Mouse (Mus musculus) kidney, adult 2 months (tissue): ENCODE measurements around the gene Ubash3b. TPM values are rescaled to one million over a fixed set of nuclear protein-coding genes. Genes with fewer than 3 reads are reported as not detected.
A peak's percentile ranks its signal among the peaks of the same experiment; 100 is the strongest.

Experiments used
- DNase-seq: peaks from one replicate; pipeline ENCODE4 v3.0.0; 2021
- H3K27ac ChIP-seq: fragments of 200-500 bp; 2 replicates; pipeline ENCODE4 v1.5.1; 2012; ENCODE audit warnings: low read depth, low read length, control low read depth, inconsistent platforms; ENCODE audit not compliant: insufficient read depth
- H3K27me3 ChIP-seq: fragments of 200-500 bp; replicated peaks from 2 replicates; pipeline ENCODE4 v1.6.1; 2012; ENCODE audit warnings: mild to moderate bottlenecking, moderate library complexity, low read length, inconsistent platforms; ENCODE audit not compliant: control insufficient read depth, insufficient read depth
- H3K36me3 ChIP-seq: fragments of 200-500 bp; 2 replicates; pipeline ENCODE4 v1.6.1; 2012; ENCODE audit warnings: mild to moderate bottlenecking, moderate library complexity, low read length, inconsistent platforms; ENCODE audit not compliant: control insufficient read depth, insufficient read depth
- H3K4me1 ChIP-seq: fragments of 200-500 bp; 2 replicates; pipeline ENCODE4 v1.6.1; 2011; ENCODE audit warnings: low read length; ENCODE audit not compliant: control insufficient read depth, insufficient read depth
- H3K4me3 ChIP-seq: fragments of 200-500 bp; 2 replicates; pipeline ENCODE4 v1.5.1; 2011; ENCODE audit warnings: mild to moderate bottlenecking, low read depth, low read length, control low read depth; ENCODE audit not compliant: insufficient read depth
- CTCF ChIP-seq: fragments of 200-500 bp; conservative IDR thresholded peaks from 2 replicates; pipeline ENCODE4 v1.5.1; 2011; ENCODE audit warnings: low read depth, mild to moderate bottlenecking, control low read depth, low read length, moderate library complexity, mixed read lengths; ENCODE audit not compliant: insufficient read depth, insufficient read length
- POLR2A ChIP-seq: fragments of 200-500 bp; IDR thresholded peaks from one replicate; pipeline ENCODE4 v1.6.1; 2011; ENCODE audit warnings: low read depth, low read length, control low read depth
- WGBS: fragments of 180-500 bp; shearing (Covaris S2); methylation state at CpG from one replicate; pipeline ENCODE4 v1.1.7; 2018; 5-methylcytosine and 5-hydroxymethylcytosine counted together
- polyA plus RNA-seq: library from polyadenylated mRNA; depleted of rRNA; stranded (reverse); fragments of >200 nt; gene quantifications from 2 replicates; pipeline ENCODE4 v1.2.3, GENCODE M21; 2012

Gene Ubash3b
- polyA plus RNA-seq, 1 experiment: 2.3 TPM

DNA sequence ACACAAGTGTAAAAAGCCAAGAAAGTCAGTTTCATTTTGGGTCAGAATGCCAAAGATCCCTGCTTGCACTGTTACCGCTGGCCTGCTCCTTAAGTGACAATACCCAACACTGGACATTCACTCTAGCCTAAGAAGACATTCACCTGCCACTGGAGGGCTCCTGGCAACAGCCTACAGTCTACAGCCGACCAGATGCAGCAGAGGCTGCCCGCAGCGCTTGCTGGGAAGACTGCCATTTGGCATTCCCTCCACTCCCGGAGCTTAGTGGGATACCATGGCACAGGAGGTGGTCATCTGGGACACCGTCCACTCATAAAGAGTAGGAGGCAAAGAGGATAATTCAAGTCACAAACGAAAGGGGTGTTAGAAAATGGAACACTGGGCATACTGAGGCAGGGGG is 12.9 kb downstream of the Ubash3b start:
- 80% methylated on average over 7 of the region's 7 CpGs for WGBS

DNA sequence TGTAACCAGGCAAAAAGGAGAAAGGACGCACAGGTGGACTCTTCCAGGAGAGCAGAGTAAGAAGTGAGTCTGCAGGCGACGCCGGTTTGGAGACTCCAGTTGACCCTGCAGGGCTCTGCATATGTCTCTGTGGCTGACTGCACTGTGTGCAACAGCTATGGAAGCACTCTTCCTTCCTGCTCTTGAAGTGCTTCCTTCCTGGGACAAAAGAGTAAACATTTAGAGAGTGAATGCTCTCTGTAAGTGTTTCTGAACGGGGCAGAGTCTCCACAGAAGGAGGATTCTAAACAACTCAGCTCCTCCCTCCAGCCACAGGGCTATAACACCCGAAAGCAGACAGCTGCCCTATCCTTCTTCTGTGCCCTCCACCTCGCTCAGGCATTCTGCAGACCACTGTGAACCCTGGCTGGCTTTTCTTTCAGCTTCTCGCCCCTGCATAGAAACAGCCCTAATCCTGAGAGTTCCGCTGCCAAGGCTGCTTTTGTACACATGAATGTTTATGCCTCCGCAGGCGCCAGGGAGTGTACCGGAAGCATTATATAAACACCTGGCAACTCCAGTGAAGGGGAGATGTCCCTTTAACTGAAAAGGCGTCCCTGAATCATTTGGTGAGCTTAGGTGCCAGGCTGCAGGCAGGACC is 14.2 kb downstream of the Ubash3b start:
- H3K36me3 ChIP-seq: no peaks in the 10 kb centered on the region
- TF ChIP-seq POLR2A (no peak), CTCF (no peak)
- WGBS: 32% methylated on average over 13 of the region's 13 CpGs
- H3K27ac ChIP-seq: peak overlapping the region; percentile 5; the same call in 1 of the 2 replicates
- H3K4me1 ChIP-seq: 0 out of 2 replicates have a peak, but pooled peaks cover 3% of the 10 kb centered on the region
- peak; percentile 43 for DNase-seq
- no peak overlapping the region for H3K4me3 ChIP-seq
- H3K27me3 ChIP-seq: no peaks in the 10 kb centered on the region

More for the DNA sequence above, 12.9 kb downstream of the Ubash3b start:
- Histone ChIP-seq H3K4me3 (no peak overlapping the region), H3K27me3 (no peaks in the 10 kb centered on the region), H3K4me1 (0 out of 2 replicates have a peak, but pooled peaks cover 3% of the 10 kb centered on the region), H3K36me3 (no peaks in the 10 kb centered on the region), H3K27ac (no peak overlapping the region)
- no peak for TF ChIP-seq CTCF
- no peak for DNase-seq

- WGBS: 88% methylated on average over 15 of the region's 15 CpGs
- Histone ChIP-seq H3K27ac (no peak overlapping the region), H3K36me3 (no peaks in the 10 kb centered on the region)
Measured at GRCm38 (mm10) chr9:41143825-41144224, 17.7 kb downstream of the Ubash3b start.

GRCm38 (mm10) chr9:41143115-41143514 is 18.4 kb downstream of the Ubash3b start:
- no peaks in the 10 kb centered on the region for H3K36me3 ChIP-seq
- H3K27ac ChIP-seq: no peak overlapping the region
- WGBS: 85% methylated on average over 3 of the region's 3 CpGs
- TF ChIP-seq CTCF (no peak), POLR2A (no peak)
- no peak overlapping the region for H3K4me3 ChIP-seq
- H3K4me1 ChIP-seq: 0 out of 2 replicates have a peak, but pooled peaks cover 3% of the 10 kb centered on the region
- H3K27me3 ChIP-seq: no peaks in the 10 kb centered on the region
- no peak for DNase-seq

More at GRCm38 (mm10) chr9:41143825-41144224, 17.7 kb downstream of the Ubash3b start:
- no peaks in the 10 kb centered on the region for H3K27me3 ChIP-seq
- no peak for TF ChIP-seq CTCF
- no peak for TF ChIP-seq POLR2A
- no peak for DNase-seq
- H3K4me3 ChIP-seq: no peak overlapping the region
- H3K4me1 ChIP-seq: 0 out of 2 replicates have a peak, but pooled peaks cover 3% of the 10 kb centered on the region

DNA sequence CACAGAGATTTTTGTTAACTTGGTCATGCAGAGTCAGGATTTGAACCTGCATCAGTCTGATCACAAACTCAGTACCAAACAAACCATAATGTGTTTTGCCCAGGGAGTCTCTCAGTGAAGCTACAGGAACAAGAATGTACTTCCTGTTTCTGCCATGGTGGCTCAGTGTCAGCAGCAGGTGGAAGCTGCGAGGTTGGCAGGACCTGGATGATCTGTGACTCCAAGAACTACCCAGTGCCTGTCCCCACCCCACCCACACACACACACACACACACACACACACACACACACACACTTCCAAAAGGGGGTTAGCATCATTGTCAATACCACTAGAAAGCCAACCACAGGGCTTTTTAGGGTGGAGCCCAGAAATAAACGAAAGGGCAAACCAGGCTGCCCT is 20.5 kb downstream of the Ubash3b start:
- DNase-seq: no peak
- Histone ChIP-seq H3K4me1 (peaks cover 6% of the 10 kb centered on the region), H3K4me3 (no peak overlapping the region), H3K27ac (no peak overlapping the region), H3K36me3 (no peaks in the 10 kb centered on the region), H3K27me3 (no peaks in the 10 kb centered on the region)
- 65% methylated on average over 2 of the region's 2 CpGs for WGBS
- TF ChIP-seq CTCF (no peak), POLR2A (no peak)

- H3K27ac ChIP-seq: no peak overlapping the region
- TF ChIP-seq CTCF (no peak), POLR2A (no peak)
- peaks cover 6% of the 10 kb centered on the region for H3K4me1 ChIP-seq
- peak; percentile 43 for DNase-seq
- H3K27me3 ChIP-seq: no peaks in the 10 kb centered on the region
- WGBS: 70% methylated on average over 6 of the region's 6 CpGs
- H3K4me3 ChIP-seq: no peak overlapping the region
- no peaks in the 10 kb centered on the region for H3K36me3 ChIP-seq
Measured at GRCm38 (mm10) chr9:41138987-41139808, 22.3 kb downstream of the Ubash3b start.

DNA sequence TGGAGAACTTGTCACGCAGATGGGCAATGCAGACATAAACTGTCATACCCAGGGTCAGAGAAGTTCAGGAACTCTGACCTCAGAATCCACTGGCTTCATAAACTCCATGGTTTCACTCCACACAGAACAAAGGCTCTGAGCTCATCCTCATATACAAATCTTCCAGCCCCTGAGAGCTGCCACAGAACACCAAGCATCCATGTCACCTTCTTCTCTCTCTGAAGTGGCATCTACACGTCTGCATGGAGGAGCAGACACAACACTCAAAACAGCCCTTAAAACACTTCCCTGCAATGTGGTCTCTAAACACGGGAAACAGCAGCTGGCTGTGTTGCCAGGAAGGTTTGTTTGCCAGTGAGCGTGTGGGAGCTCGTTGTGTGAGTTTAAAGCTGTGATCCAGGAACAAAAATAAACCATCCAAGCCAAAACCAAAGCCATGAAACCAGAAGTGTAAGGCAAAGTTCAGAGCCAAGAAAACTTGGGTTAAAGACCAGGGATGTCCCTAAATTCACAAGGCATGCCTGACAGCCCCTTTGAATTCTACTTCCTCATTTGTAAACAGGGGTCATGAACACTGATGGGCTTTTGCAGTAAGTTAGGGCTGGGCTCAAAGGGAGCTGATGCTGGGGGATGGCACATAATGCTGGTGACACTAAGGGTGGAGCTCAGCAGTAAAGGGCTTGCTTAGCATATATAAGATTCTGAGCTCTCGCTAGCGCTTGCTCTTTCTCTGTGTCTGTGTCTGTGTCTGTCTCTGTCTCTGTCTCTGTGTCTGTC is 24.6 kb downstream of the Ubash3b start:
- 49% methylated on average over 7 of the region's 7 CpGs for WGBS

More for the DNA sequence above, 24.6 kb downstream of the Ubash3b start:
- Histone ChIP-seq H3K27ac (no peak overlapping the region), H3K4me1 (peaks cover 6% of the 10 kb centered on the region), H3K27me3 (no peaks in the 10 kb centered on the region), H3K36me3 (no peaks in the 10 kb centered on the region), H3K4me3 (no peak overlapping the region)
- TF ChIP-seq CTCF (no peak), POLR2A (no peak)
- no peak for DNase-seq
